ENCODE assay signal across 11 mouse cellular contexts in the genomic region with DNA sequence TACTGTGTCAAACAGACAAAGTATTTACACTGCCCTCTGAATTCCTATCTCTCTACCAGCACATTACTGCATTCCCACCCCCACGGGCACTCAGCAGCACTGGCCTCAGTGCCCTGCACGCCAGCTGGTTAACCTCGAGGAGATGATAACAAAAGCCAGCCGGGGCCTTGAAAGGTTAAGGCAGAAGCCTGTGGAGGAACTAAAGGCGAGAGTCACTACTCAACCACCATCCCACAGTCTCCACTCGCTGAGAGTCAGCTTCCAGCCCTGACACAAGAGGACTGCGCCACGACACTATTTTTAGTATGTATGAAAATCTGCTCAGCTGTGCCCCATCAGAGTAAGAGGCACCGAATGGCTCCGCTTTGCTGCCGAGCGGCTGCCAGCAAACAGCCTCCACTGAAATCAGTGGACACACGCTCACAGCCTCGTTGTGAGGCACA. TPM values are rescaled to one million over a fixed set of nuclear protein-coding genes. Genes with fewer than 3 reads are reported as not detected.
DNase-seq lines count a peak whose midpoint lies in the region; ATAC-seq and TF ChIP-seq lines count a peak whose summit lies in the region.
"Had no signal": no experiment of that assay in that cellular context is flagged by ENCODE, and none has a peak within 500 bp of the region (broad histone marks: within the 10 kb centered on the region; RNA-seq: fewer than 3 reads in every experiment).

No protein-coding gene starts in this region.

- H3K27ac ChIP-seq in gastrocnemius, adult 2 months: no peak overlapping the region; the same call in 1 of the 2 replicates
- H3K27ac ChIP-seq in lung, postnatal 0 days (ENCODE audit: low read length): peak overlapping the region; percentile 20; the same call in 1 of the 2 replicates
- H3K27ac ChIP-seq in intestine, embryonic 16.5 days (ENCODE audit: low read length): no peak overlapping the region
- H3K27ac ChIP-seq: forebrain, embryonic 10.5 days; limb, embryonic 12.5 days; stomach, embryonic 15.5 days had no signal

- ATAC-seq in lung, postnatal 0 days: peak; percentile 49
- no peak for ATAC-seq in intestine, embryonic 16.5 days

- H3K27me3 ChIP-seq in lung, postnatal 0 days (replicated peaks; ENCODE audit: insufficient read depth, low read length): no peaks in the 10 kb centered on the region
- H3K27me3 ChIP-seq in intestine, embryonic 16.5 days (replicated peaks; ENCODE audit: control insufficient read depth, insufficient read depth, low read length): no peaks in the 10 kb centered on the region
- H3K27me3 ChIP-seq: limb, embryonic 12.5 days; stomach, embryonic 15.5 days had no signal

- no peak for TF ChIP-seq CTCF in gastrocnemius, adult 2 months (IDR thresholded peaks at IDR 0.05)
- TF ChIP-seq CTCF in lung, postnatal 0 days (IDR thresholded peaks at IDR 0.05): no peak

- no peak for TF ChIP-seq EP300 in lung, postnatal 0 days (IDR thresholded peaks at IDR 0.05)

- DNase-seq in gastrocnemius, adult 2 months: peak; percentile 46
- DNase-seq in gastrocnemius, postnatal 14 days: no peak
- peak; percentile 59 for DNase-seq in lung, postnatal 0 days (ENCODE audit: low spot score)
- no peak for DNase-seq in lung, postnatal 14 days
- DNase-seq in cerebellum, adult 9-11 months: peak; percentile 39
- DNase-seq in layer of hippocampus, adult 9-11 months: peak; percentile 64
- no peak for DNase-seq in right cerebral cortex, postnatal 14 days

- peak overlapping the region; percentile 43 for H3K4me3 ChIP-seq in gastrocnemius, adult 2 months
- H3K4me3 ChIP-seq in lung, postnatal 0 days (ENCODE audit: low read depth, low read length): no peak overlapping the region
- H3K4me3 ChIP-seq in intestine, embryonic 16.5 days (ENCODE audit: low read length): no peak overlapping the region
- H3K4me3 ChIP-seq: forebrain, embryonic 10.5 days; limb, embryonic 12.5 days; stomach, embryonic 15.5 days had no signal

- H3K4me1 ChIP-seq in lung, postnatal 0 days (ENCODE audit: insufficient read depth, low read depth, low read length): no peaks in the 10 kb centered on the region
- H3K4me1 ChIP-seq in intestine, embryonic 16.5 days (ENCODE audit: control insufficient read depth, insufficient read depth, low read length): no peaks in the 10 kb centered on the region

- no peak overlapping the region; the same call in 1 of the 2 replicates for H3K9ac ChIP-seq in lung, postnatal 0 days (replicated peaks; ENCODE audit: low read depth)
- H3K9ac ChIP-seq in intestine, embryonic 16.5 days (ENCODE audit: low read depth, low read length): no peak overlapping the region
- H3K9ac ChIP-seq: limb, embryonic 12.5 days; stomach, embryonic 15.5 days had no signal

- intact Hi-C loops in gastrocnemius, adult 2 months (cut with DNase I): no loop called here
- intact Hi-C loops in gastrocnemius, postnatal 14 days (cut with DNase I; ENCODE audit: low total_unique reads): no loop called here

- WGBS in lung, postnatal 0 days: 40% methylated on average over 14 of the region's 14 CpGs
- WGBS in intestine, embryonic 16.5 days: 53% methylated on average over 14 of the region's 14 CpGs

- H3K36me3 ChIP-seq in lung, postnatal 0 days (ENCODE audit: insufficient read depth, low read length): no peaks in the 10 kb centered on the region
- H3K36me3 ChIP-seq in intestine, embryonic 16.5 days (ENCODE audit: control insufficient read depth, insufficient read depth, low read length): no peaks in the 10 kb centered on the region
- H3K36me3 ChIP-seq: forebrain, embryonic 10.5 days; limb, embryonic 12.5 days; stomach, embryonic 15.5 days had no signal

- H3K4me2 ChIP-seq in lung, postnatal 0 days (replicated peaks; ENCODE audit: low read depth, low read length): no peak overlapping the region
- H3K4me2 ChIP-seq in intestine, embryonic 16.5 days (ENCODE audit: low read depth, low read length): no peak overlapping the region
- H3K4me2 ChIP-seq: limb, embryonic 12.5 days; stomach, embryonic 15.5 days had no signal

- no peaks in the 10 kb centered on the region for H3K9me3 ChIP-seq in lung, postnatal 0 days (ENCODE audit: low read length)
- H3K9me3 ChIP-seq in intestine, embryonic 16.5 days (ENCODE audit: control insufficient read depth, low read length): no peaks in the 10 kb centered on the region
- H3K9me3 ChIP-seq: forebrain, embryonic 10.5 days; limb, embryonic 12.5 days; stomach, embryonic 15.5 days had no signal

RNA-seq across cellular contexts. Expression of a gene that starts 35.0 kb away (rescaled TPM):
- 1 to 10 TPM; 2.0 to 6.2 TPM for total RNA-seq in gastrocnemius, adult 2 months (2021)
- total RNA-seq in gastrocnemius, postnatal 14 days (2021): 1 to 10 TPM; 4.8 to 6.6 TPM
- 8.0 and 8.2 TPM in 2 replicates for polyA plus RNA-seq in lung, postnatal 0 days (2015; fragmentation: Nextera tagmentation; extraction: Ambion mirVana)
- polyA plus RNA-seq in intestine, embryonic 16.5 days (2015; fragmentation: Nextera tagmentation; extraction: Ambion mirVana): 4.9 and 10.5 TPM in 2 replicates

Comparison
In these comparisons a context has a peak if more than half of its experiments do, and no peak if none do; other contexts are left out.
1. DNase-seq: peak in gastrocnemius, adult 2 months (single experiment), lung, postnatal 0 days (single experiment), cerebellum, adult 9-11 months (single experiment) and layer of hippocampus, adult 9-11 months (single experiment); none in gastrocnemius, postnatal 14 days (single experiment), lung, postnatal 14 days (single experiment) and right cerebral cortex, postnatal 14 days (single experiment).